Mouse (Mus musculus): Measurements from ENCODE around the gene Dph5.

- no peak for TF ChIP-seq POLR2A (IDR thresholded peaks at IDR 0.05; ENCODE audit: extremely low read depth, insufficient read depth, low read length)
- no peak for TF ChIP-seq CTCF (IDR thresholded peaks at IDR 0.05; ENCODE audit: low read depth, low read length)
These were observed 19.7 kb upstream of the Dph5 start for GRCm38 (mm10) chr3:115867901-115868300.
